Mouse (Mus musculus): ENCODE data around the gene Noc4l. TPM values are rescaled to one million over a fixed set of nuclear protein-coding genes. Genes with fewer than 3 reads are reported as not detected.

Noc4l gene
- 50.4 and 58.9 TPM in 2 replicates for polyA plus RNA-seq (2015; fragmentation: Nextera tagmentation; extraction: Ambion mirVana)

DNA sequence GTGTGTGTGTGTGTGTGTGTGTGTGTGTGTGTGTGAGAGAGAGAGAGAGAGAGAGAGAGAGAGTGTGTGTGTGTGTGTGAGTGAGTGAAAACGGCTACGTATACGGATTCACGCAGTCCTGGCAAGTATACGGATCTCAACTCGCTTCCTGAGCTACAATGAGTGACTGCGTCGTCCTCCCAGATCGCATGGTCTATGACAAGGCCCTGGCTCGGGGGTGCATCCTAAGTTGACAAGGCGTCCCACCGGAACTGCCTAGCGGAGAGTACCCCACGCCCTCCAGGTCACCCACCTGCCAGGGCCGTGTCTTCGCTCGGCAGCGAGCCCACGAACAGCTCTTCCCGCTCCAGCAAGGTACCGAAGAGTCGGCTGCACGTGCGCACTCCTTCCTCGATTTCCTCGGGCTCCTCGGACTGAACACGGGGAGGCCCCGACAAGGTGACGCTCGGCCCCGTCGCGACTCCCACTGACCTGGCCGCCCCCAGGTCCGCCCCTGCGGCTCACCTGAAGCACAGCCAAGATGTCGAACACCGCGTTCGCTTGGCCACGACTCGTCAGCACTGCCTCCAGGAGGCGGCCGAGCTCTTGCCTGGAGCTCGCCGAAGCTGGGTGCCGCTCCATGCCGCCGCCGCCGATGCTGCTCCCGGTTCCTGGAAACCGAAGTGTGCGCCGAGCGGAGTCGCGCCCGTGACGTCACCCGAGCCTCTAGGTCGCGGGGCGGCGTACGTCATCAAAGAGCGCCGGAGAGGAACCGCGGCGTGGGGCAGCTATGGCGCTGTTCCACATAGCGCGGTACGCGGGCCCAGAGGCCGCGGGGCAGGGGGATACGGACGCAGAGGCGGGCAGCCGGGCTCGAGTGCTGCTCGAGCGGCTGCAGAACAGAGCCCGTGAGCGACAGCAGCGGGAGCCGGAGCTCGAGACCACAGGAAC, at the start of gene Noc4l, which contains the start of gene Ddx51:
Noc4l (minus strand) TSS at position 699 of the 930 bp plus-strand sequence.
Ddx51 (plus strand) TSS at position 733 of the 930 bp plus-strand sequence.
- peaks cover 74% of the 10 kb centered on the region for H3K36me3 ChIP-seq
- ATAC-seq (ENCODE audit: low FRiP score, low read depth): peak; percentile 86

DNA sequence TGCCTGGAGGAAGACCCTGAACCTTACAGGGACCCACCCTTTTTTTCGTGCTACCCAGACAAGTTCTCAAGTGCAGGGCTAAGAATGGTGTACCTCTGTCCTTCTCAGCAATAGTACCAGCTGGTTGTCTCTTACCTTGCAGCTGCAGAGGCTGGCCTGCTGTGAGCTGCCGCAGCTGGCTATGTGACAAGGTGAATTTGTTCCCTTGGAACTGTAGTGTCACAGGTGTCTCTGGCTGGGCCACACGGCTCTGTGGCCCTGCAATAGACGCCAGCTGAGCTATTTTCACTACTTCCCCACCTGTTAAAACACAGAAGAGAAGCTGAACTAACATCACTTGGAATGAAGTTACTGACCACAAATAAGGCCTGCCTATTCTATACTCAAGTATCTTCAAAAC, 45.4 kb upstream of the Noc4l start:
- H3K27ac ChIP-seq: no peak overlapping the region
- 86% methylated on average over 4 of the region's 4 CpGs for WGBS
- H3K4me2 ChIP-seq (replicated peaks): no peak overlapping the region
- no peak overlapping the region for H3K4me3 ChIP-seq
- H3K9me3 ChIP-seq: no peaks in the 10 kb centered on the region
- ATAC-seq (ENCODE audit: low FRiP score, low read depth): no peak
- no peaks in the 10 kb centered on the region for H3K4me1 ChIP-seq
- H3K9ac ChIP-seq: no peak overlapping the region
- peaks cover 95% of the 10 kb centered on the region for H3K36me3 ChIP-seq
- no peaks in the 10 kb centered on the region for H3K27me3 ChIP-seq

More for the DNA sequence above, at the start of gene Noc4l, which contains the start of gene Ddx51:
- no peaks in the 10 kb centered on the region for H3K27me3 ChIP-seq
- H3K27ac ChIP-seq: no peak within 1 kb of the TSS
- 1% methylated on average over 91 of the region's 91 CpGs for WGBS
- peak within 1 kb of the TSS; percentile 97 for H3K4me3 ChIP-seq
- peak within 1 kb of the TSS; percentile 94 for H3K4me2 ChIP-seq (replicated peaks)
- H3K4me1 ChIP-seq: peaks cover 16% of the 10 kb centered on the region
- no peaks in the 10 kb centered on the region for H3K9me3 ChIP-seq
- peak within 1 kb of the TSS; percentile 92 for H3K9ac ChIP-seq

- H3K27me3 ChIP-seq: no peaks in the 10 kb centered on the region
- H3K36me3 ChIP-seq: peaks cover 96% of the 10 kb centered on the region
- no peaks in the 10 kb centered on the region for H3K4me1 ChIP-seq
- no peak for ATAC-seq (ENCODE audit: low FRiP score, low read depth)
- no peak overlapping the region for H3K4me3 ChIP-seq
- no peaks in the 10 kb centered on the region for H3K9me3 ChIP-seq
- no peak overlapping the region for H3K9ac ChIP-seq
- no peak overlapping the region for H3K27ac ChIP-seq
- no peak overlapping the region for H3K4me2 ChIP-seq (replicated peaks)
- 92% methylated on average over 7 of the region's 8 CpGs for WGBS
These were observed 28.8 kb upstream of the Noc4l start for GRCm38 (mm10) chr5:110682041-110682440.

DNA sequence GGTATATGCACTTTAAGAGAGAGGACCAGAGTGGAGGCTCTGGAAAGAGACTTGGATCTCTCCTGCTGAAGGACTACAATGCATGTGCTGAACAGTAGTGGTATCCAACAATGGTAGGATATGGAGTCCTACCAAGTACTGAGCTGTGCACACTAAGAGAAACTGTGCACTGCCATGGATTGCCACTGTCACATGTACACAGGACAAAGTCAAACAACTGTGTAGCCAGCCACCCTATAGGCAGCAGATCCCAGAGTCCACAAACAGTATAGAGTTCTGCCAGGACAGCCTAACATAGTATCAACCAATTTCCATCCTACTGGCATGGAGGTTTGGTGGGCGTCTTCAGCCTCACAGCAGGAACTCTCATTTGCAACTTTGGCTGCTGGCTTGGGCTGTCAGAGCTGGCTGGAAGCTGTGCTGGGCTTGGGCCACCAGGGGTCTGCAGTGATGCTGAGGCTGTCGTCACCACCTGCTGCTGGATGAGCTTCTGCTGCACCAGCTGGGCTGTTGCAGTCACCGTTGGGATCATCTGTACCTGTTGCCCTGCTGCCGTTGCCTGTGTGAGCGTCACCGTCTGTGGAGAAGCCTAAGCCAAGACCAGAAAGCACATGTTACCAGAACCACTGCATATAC, 12.4 kb upstream of the Noc4l start:
- Histone ChIP-seq H3K9ac (no peak overlapping the region), H3K4me3 (no peak overlapping the region), H3K27me3 (no peaks in the 10 kb centered on the region), H3K4me2 (replicated peaks) (no peak overlapping the region), H3K4me1 (no peaks in the 10 kb centered on the region), H3K36me3 (peaks cover 96% of the 10 kb centered on the region), H3K27ac (no peak overlapping the region), H3K9me3 (no peaks in the 10 kb centered on the region)
- 68% methylated on average over 6 of the region's 6 CpGs for WGBS
- ATAC-seq (ENCODE audit: low FRiP score, low read depth): no peak

DNA sequence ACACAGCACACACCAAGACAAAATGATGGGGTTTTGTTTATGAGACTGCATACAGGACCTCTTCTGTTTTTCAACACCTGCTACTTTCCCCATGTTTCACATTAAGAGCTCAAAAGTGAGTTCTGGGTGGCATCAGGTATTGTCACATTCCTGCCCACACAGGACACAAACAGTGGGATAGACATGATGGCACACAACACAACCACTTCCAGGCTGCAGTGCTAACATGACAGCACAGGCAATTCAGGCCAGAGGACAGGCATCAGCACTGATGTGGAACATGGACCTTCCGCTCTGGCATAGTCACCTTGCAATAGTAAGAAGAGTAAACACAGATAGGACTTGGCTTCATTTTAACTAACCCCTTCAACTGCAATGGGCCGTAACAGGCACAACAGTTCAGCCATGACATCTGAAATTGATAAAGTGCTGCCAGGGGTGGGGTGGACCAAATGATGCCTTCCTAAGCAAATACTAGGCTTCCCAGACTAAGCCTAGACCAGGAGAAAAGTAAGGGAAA, 11.6 kb upstream of the Noc4l start:
- Histone ChIP-seq H3K4me1 (no peaks in the 10 kb centered on the region), H3K9me3 (no peaks in the 10 kb centered on the region), H3K9ac (no peak overlapping the region), H3K27ac (no peak overlapping the region), H3K27me3 (no peaks in the 10 kb centered on the region), H3K36me3 (peaks cover 96% of the 10 kb centered on the region), H3K4me3 (no peak overlapping the region), H3K4me2 (replicated peaks) (no peak overlapping the region)
- WGBS: 97% methylated on average over 2 of the region's 2 CpGs
- no peak for ATAC-seq (ENCODE audit: low FRiP score, low read depth)

DNA sequence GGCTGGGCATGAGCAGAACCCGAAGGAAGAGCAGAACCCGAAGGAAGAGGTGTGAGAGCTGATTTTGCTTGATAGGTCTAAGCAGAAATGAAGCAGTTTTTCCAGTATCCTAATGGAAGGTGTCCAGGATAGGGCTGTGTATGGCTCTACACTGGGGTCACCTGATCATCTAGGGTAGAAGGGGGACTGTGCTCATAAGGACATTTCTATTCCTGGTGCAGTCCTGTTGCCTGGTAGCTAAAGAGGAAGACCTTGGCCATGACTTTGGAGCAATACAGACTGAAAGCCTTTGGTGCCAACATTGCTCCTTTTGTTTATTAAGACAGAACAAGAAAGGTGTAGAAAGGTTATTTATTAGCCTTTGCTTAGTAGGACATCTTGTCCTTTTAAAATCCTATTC, 10.8 kb upstream of the Noc4l start:
- no peak overlapping the region for H3K27ac ChIP-seq
- H3K27me3 ChIP-seq: no peaks in the 10 kb centered on the region
- H3K9ac ChIP-seq: no peak overlapping the region
- no peak overlapping the region for H3K4me3 ChIP-seq
- H3K4me2 ChIP-seq (replicated peaks): no peak overlapping the region
- H3K36me3 ChIP-seq: peaks cover 96% of the 10 kb centered on the region
- 93% methylated on average over 2 of the region's 2 CpGs for WGBS
- no peaks in the 10 kb centered on the region for H3K9me3 ChIP-seq
- H3K4me1 ChIP-seq: no peaks in the 10 kb centered on the region
- no peak for ATAC-seq (ENCODE audit: low FRiP score, low read depth)

DNA sequence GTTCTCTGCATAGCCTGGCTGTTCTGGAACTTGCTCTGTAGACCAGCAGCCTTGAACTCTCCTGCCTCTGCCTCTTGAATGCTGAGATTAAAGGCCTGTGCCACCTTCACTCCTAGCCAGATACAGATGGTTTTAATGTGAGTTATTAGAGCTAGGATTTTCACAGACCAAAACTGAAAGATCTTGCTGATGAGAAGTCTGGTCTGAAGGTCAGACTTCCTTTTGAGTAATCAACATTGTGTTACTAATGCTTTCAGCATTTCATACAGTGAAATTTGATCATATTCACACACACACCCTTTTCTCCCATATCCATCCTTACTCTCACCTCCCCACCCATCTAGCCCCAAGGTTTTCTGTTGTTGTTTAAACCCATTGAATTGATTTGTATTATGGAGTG, 6.5 kb upstream of the Noc4l start:
- no peak for ATAC-seq (ENCODE audit: low FRiP score, low read depth)
- H3K9me3 ChIP-seq: no peaks in the 10 kb centered on the region
- H3K9ac ChIP-seq: no peak overlapping the region
- H3K4me1 ChIP-seq: peaks cover 1% of the 10 kb centered on the region; the same call in 1 of the 2 replicates
- H3K4me2 ChIP-seq (replicated peaks): no peak overlapping the region
- H3K27ac ChIP-seq: no peak overlapping the region
- no peak overlapping the region for H3K4me3 ChIP-seq
- no peaks in the 10 kb centered on the region for H3K27me3 ChIP-seq
- peaks cover 95% of the 10 kb centered on the region for H3K36me3 ChIP-seq

DNA sequence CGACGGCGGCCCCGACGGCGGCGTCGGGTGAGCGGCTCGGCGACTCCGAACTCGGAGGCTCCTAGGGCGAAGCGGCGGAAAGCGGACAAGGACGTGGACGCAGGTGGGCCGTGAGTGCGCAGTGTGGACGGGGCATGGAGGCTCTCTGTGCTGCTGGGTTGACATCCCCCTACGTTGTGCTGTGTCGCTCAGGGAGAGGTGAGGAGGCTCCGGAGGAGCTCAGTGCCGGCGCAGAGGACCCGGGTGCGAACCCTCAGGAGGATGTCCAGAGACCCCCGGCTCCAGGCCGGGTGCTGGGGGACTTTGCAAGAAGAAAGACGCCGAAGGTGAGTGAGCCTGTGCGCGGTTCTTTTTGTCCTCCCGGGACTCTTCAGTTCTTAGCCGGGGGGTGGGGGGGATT, 469 bp upstream of the Noc4l start:
- peak overlapping the region; percentile 94 for H3K4me2 ChIP-seq (replicated peaks)
- peaks cover 74% of the 10 kb centered on the region for H3K36me3 ChIP-seq
- no peaks in the 10 kb centered on the region for H3K9me3 ChIP-seq
- H3K9ac ChIP-seq: peak overlapping the region; percentile 92
- no peaks in the 10 kb centered on the region for H3K27me3 ChIP-seq
- H3K27ac ChIP-seq: no peak overlapping the region
- ATAC-seq (ENCODE audit: low FRiP score, low read depth): peak; percentile 28
- H3K4me3 ChIP-seq: peak overlapping the region; percentile 97
- WGBS: 1% methylated on average over 37 of the region's 37 CpGs
- H3K4me1 ChIP-seq: peaks cover 16% of the 10 kb centered on the region

DNA sequence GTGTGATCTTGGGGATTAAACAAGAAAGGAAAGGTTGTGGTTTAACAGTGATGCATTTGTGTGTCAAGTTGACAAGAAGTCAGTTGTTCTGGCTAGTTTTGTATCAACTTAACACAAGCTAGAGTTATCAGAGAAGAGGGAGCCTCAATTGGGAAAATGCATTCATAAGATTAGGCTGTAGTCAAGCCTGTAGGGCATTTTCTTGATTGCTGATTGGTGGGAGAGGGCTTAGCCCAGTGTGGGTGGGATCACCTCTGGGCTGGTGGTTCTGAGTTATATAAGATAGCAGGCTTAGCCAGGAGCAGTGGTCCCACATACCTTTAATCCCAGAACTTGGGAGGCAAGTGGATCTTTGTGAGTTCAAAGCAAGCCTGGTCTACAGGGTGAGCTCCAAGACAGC, 6.8 kb downstream of the Noc4l start:
- no peak for ATAC-seq (ENCODE audit: low FRiP score, low read depth)
- Histone ChIP-seq H3K4me2 (replicated peaks) (no peak overlapping the region), H3K27ac (no peak overlapping the region), H3K4me1 (no peaks in the 10 kb centered on the region), H3K36me3 (peaks cover 63% of the 10 kb centered on the region), H3K4me3 (no peak overlapping the region), H3K27me3 (no peaks in the 10 kb centered on the region), H3K9ac (no peak overlapping the region), H3K9me3 (0 out of 2 replicates have a peak, but pooled peaks cover 6% of the 10 kb centered on the region)

GRCm38 (mm10) chr5:110639459-110639858, 13.8 kb downstream of the Noc4l start:
- H3K4me2 ChIP-seq (replicated peaks): peak overlapping the region; percentile 51
- H3K9ac ChIP-seq: peak overlapping the region; percentile 40; the same call in 1 of the 2 replicates
- ATAC-seq (ENCODE audit: low FRiP score, low read depth): no peak
- no peaks in the 10 kb centered on the region for H3K27me3 ChIP-seq
- H3K4me1 ChIP-seq: no peaks in the 10 kb centered on the region
- no peak overlapping the region for H3K27ac ChIP-seq
- H3K36me3 ChIP-seq: no peaks in the 10 kb centered on the region
- H3K9me3 ChIP-seq: no peaks in the 10 kb centered on the region
- peak overlapping the region; percentile 21 for H3K4me3 ChIP-seq
- WGBS: 26% methylated on average over 12 of the region's 12 CpGs

GRCm38 (mm10) chr5:110638306-110639074, 14.7 kb downstream of the Noc4l start:
- Histone ChIP-seq H3K27ac (no peak overlapping the region), H3K4me3 (no peak overlapping the region), H3K4me2 (replicated peaks) (no peak overlapping the region), H3K4me1 (no peaks in the 10 kb centered on the region), H3K9me3 (no peaks in the 10 kb centered on the region), H3K36me3 (no peaks in the 10 kb centered on the region), H3K9ac (no peak overlapping the region), H3K27me3 (no peaks in the 10 kb centered on the region)
- no peak for ATAC-seq (ENCODE audit: low FRiP score, low read depth)
- WGBS: 77% methylated on average over 7 of the region's 7 CpGs

All from limb, embryonic 13.5 days (tissue).